Mouse (Mus musculus) hindlimb bud, embryonic 11.5 days (tissue): ENCODE results near the gene Vat1.
A peak's percentile ranks its signal among the peaks of the same experiment; 100 is the strongest.
"Not testable (repeated sequence)": the region's sequence is repeated elsewhere in the genome, so short reads cannot be mapped to it uniquely, and the experiment has no call there.

ENCODE experiments used
- DNase-seq: peaks from one replicate; pipeline ENCODE4 v3.0.0-alpha.2; 2012; ENCODE audit warnings: low read depth, low spot score; ENCODE audit errors: extremely low spot score

The Vat1 gene

GRCm38 (mm10) chr11:101446319-101446718, 19.7 kb downstream of the Vat1 start:
- no peak for DNase-seq

GRCm38 (mm10) chr11:101442760-101443159, 23.3 kb downstream of the Vat1 start:
- no peak for DNase-seq

GRCm38 (mm10) chr11:101442127-101442693, 23.8 kb downstream of the Vat1 start, which contains the start of gene Rpl27:
TSS of gene Rpl27 (plus strand) at chr11:101442298.
- DNase-seq, result peak; percentile 100

GRCm38 (mm10) chr11:101441450-101442126, 24.4 kb downstream of the Vat1 start:
- not testable (repeated sequence) for DNase-seq

GRCm38 (mm10) chr11:101438006-101438405, 28.0 kb downstream of the Vat1 start:
- DNase-seq, result not testable (repeated sequence)

GRCm38 (mm10) chr11:101436916-101437315, 29.1 kb downstream of the Vat1 start:
- DNase-seq, result no peak

GRCm38 (mm10) chr11:101435831-101436230, 30.2 kb downstream of the Vat1 start:
- DNase-seq, result no peak

- DNase-seq, result no peak
These were observed 32.6 kb downstream of the Vat1 start for GRCm38 (mm10) chr11:101433396-101433795.

- no peak for DNase-seq
These were observed 34.7 kb downstream of the Vat1 start for GRCm38 (mm10) chr11:101431327-101431726.

GRCm38 (mm10) chr11:101426165-101426564, 39.9 kb downstream of the Vat1 start:
- DNase-seq, result no peak

GRCm38 (mm10) chr11:101424925-101425813, 40.9 kb downstream of the Vat1 start, which contains the start of the genes Rundc1 and Ptges3l:
TSS of gene Rundc1 (plus strand) at chr11:101425085.
TSS of gene Ptges3l (minus strand) at chr11:101425333.
- DNase-seq, result peak; percentile 86

GRCm38 (mm10) chr11:101424105-101424851, 41.8 kb downstream of the Vat1 start, which contains the start of gene Gm27029:
TSS of gene Gm27029 (minus strand) at chr11:101424796.
- no peak for DNase-seq

GRCm38 (mm10) chr11:101420148-101420547, 45.9 kb downstream of the Vat1 start:
- no peak for DNase-seq

- DNase-seq, result no peak
These were observed 46.4 kb downstream of the Vat1 start for GRCm38 (mm10) chr11:101419610-101420009.

- DNase-seq, result no peak
These were observed 47.0 kb downstream of the Vat1 start for GRCm38 (mm10) chr11:101418991-101419390.

GRCm38 (mm10) chr11:101417101-101417855, 48.8 kb downstream of the Vat1 start, which contains the start of gene Aarsd1:
TSS of gene Aarsd1 (minus strand) at chr11:101417615.
- peak; percentile 57 for DNase-seq

GRCm38 (mm10) chr11:101416433-101417100, 49.5 kb downstream of the Vat1 start:
- DNase-seq, result no peak

GRCm38 (mm10) chr11:101415306-101415705, 50.7 kb downstream of the Vat1 start:
- DNase-seq, result no peak
